Mouse (Mus musculus) small intestine, adult 2 months (tissue): ENCODE results near the gene Faiml.

Source experiments
- CTCF ChIP-seq: fragments of 200-500 bp; IDR thresholded peaks from 2 replicates; pipeline ENCODE4 v1.5.1; 2012; ENCODE audit warnings: low read depth, mild to moderate bottlenecking, control low read depth, inconsistent platforms, low read length, moderate library complexity, mixed read lengths; ENCODE audit not compliant: insufficient replicate concordance, insufficient read length; ENCODE audit errors: extremely low read depth
- POLR2A ChIP-seq: fragments of 200-500 bp; IDR thresholded peaks from 2 replicates; pipeline ENCODE4 v1.6.1; 2012; ENCODE audit warnings: low read depth, mild to moderate bottlenecking, control low read depth, inconsistent platforms, low read length, moderate library complexity

GRCm38 (mm10) chr9:99239256-99239655, 2.2 kb upstream of the Faiml start:
- TF ChIP-seq POLR2A (no peak), CTCF (no peak)
